Mouse (Mus musculus) CD4-positive, CD25-positive, alpha-beta regulatory T cell, adult 2 months (primary cell): ENCODE results near the gene Fbxl17.

Experiments
- DNase-seq: peaks from one replicate; pipeline ENCODE4 v3.0.0-alpha.2; 2012; ENCODE audit warnings: low read depth, low spot score

Fbxl17 gene

GRCm38 (mm10) chr17:63328888-63329287 is 170.9 kb downstream of the Fbxl17 start:
- no peak for DNase-seq

- no peak for DNase-seq
These were observed 173.6 kb downstream of the Fbxl17 start for GRCm38 (mm10) chr17:63326227-63326626.

GRCm38 (mm10) chr17:63324672-63325071 is 175.1 kb downstream of the Fbxl17 start:
- peak; percentile 48 for DNase-seq

GRCm38 (mm10) chr17:63324039-63324438 is 175.8 kb downstream of the Fbxl17 start:
- DNase-seq = peak; percentile 88

GRCm38 (mm10) chr17:63322846-63323245 is 177.0 kb downstream of the Fbxl17 start:
- DNase-seq = no peak

- no peak for DNase-seq
These were observed 178.5 kb downstream of the Fbxl17 start for GRCm38 (mm10) chr17:63321290-63321689.

- DNase-seq = no peak
These were observed 182.3 kb downstream of the Fbxl17 start for GRCm38 (mm10) chr17:63317518-63317917.

GRCm38 (mm10) chr17:63315646-63316480 is 184.0 kb downstream of the Fbxl17 start:
- DNase-seq = no peak

- DNase-seq = no peak
These were observed 187.0 kb downstream of the Fbxl17 start for GRCm38 (mm10) chr17:63312804-63313203.

GRCm38 (mm10) chr17:63312330-63312729 is 187.5 kb downstream of the Fbxl17 start:
- no peak for DNase-seq

GRCm38 (mm10) chr17:63311613-63312012 is 188.2 kb downstream of the Fbxl17 start:
- DNase-seq = no peak

GRCm38 (mm10) chr17:63310021-63310420 is 189.8 kb downstream of the Fbxl17 start:
- no peak for DNase-seq

GRCm38 (mm10) chr17:63303862-63304261 is 196.0 kb downstream of the Fbxl17 start:
- no peak for DNase-seq

GRCm38 (mm10) chr17:63301822-63302393 is 197.9 kb downstream of the Fbxl17 start:
- DNase-seq = no peak

GRCm38 (mm10) chr17:63295471-63295870 is 204.3 kb downstream of the Fbxl17 start:
- DNase-seq = peak; percentile 14

GRCm38 (mm10) chr17:63294961-63295360 is 204.9 kb downstream of the Fbxl17 start:
- no peak for DNase-seq

GRCm38 (mm10) chr17:63293979-63294378 is 205.8 kb downstream of the Fbxl17 start:
- DNase-seq = no peak

- no peak for DNase-seq
These were observed 210.4 kb downstream of the Fbxl17 start for GRCm38 (mm10) chr17:63289317-63289913.

GRCm38 (mm10) chr17:63288850-63289249 is 211.0 kb downstream of the Fbxl17 start:
- DNase-seq = no peak

GRCm38 (mm10) chr17:63287413-63287812 is 212.4 kb downstream of the Fbxl17 start:
- no peak for DNase-seq

- DNase-seq = no peak
These were observed 214.4 kb downstream of the Fbxl17 start for GRCm38 (mm10) chr17:63285265-63285939.

- no peak for DNase-seq
These were observed 215.7 kb downstream of the Fbxl17 start for GRCm38 (mm10) chr17:63284074-63284473.
